Mouse (Mus musculus) adrenal gland, adult 2 months (tissue): ENCODE results near the gene Irf2bpl. TPM values are rescaled to one million over a fixed set of nuclear protein-coding genes. Genes with fewer than 3 reads are reported as not detected.

Source experiments
- DNase-seq: peaks from one replicate; pipeline ENCODE4 v3.0.0; 2021
- polyA plus RNA-seq: library from polyadenylated mRNA; depleted of rRNA; stranded (reverse); fragments of >200 nt; gene quantifications from 2 replicates; pipeline ENCODE4 v1.2.3, GENCODE M21; 2012
- total RNA-seq, 2 experiments: library from RNA; stranded (reverse); gene quantifications; 2 replicates each; pipeline ENCODE4 v1.2.3; 2021

The Irf2bpl gene
- total and polyA plus RNA-seq, 3 experiments = 51.1 to 122 (median 79.5) TPM

GRCm38 (mm10) chr12:86864316-86865020 lies 20.1 kb downstream of the Irf2bpl start:
- DNase-seq = no peak

- DNase-seq = no peak
Observed at GRCm38 (mm10) chr12:86859924-86860790, 24.4 kb downstream of the Irf2bpl start.

GRCm38 (mm10) chr12:86858983-86859872 lies 25.4 kb downstream of the Irf2bpl start:
- DNase-seq = no peak

- no peak for DNase-seq
Observed at GRCm38 (mm10) chr12:86858498-86858897, 26.1 kb downstream of the Irf2bpl start.

GRCm38 (mm10) chr12:86857290-86857689 lies 27.3 kb downstream of the Irf2bpl start:
- no peak for DNase-seq

GRCm38 (mm10) chr12:86855670-86856069 lies 28.9 kb downstream of the Irf2bpl start:
- no peak for DNase-seq

- no peak for DNase-seq
Observed at GRCm38 (mm10) chr12:86853516-86853915, 31.1 kb downstream of the Irf2bpl start.

- no peak for DNase-seq
Observed at GRCm38 (mm10) chr12:86851313-86851712, 33.3 kb downstream of the Irf2bpl start.

GRCm38 (mm10) chr12:86850746-86851145 lies 33.9 kb downstream of the Irf2bpl start:
- DNase-seq = no peak

GRCm38 (mm10) chr12:86849945-86850626 lies 34.5 kb downstream of the Irf2bpl start:
- no peak for DNase-seq

GRCm38 (mm10) chr12:86842866-86843459 lies 41.6 kb downstream of the Irf2bpl start:
- no peak for DNase-seq

GRCm38 (mm10) chr12:86840526-86840925 lies 44.1 kb downstream of the Irf2bpl start:
- no peak for DNase-seq

GRCm38 (mm10) chr12:86838181-86838580 lies 46.4 kb downstream of the Irf2bpl start:
- no peak for DNase-seq

- peak; percentile 96 for DNase-seq
Observed at GRCm38 (mm10) chr12:86836431-86837047, 48.1 kb downstream of the Irf2bpl start.

- no peak for DNase-seq
Observed at GRCm38 (mm10) chr12:86835899-86836298, 48.7 kb downstream of the Irf2bpl start.

- DNase-seq = peak; percentile 65
Observed at GRCm38 (mm10) chr12:86834416-86834772, 50.2 kb downstream of the Irf2bpl start.

GRCm38 (mm10) chr12:86833711-86834415 lies 50.7 kb downstream of the Irf2bpl start:
- peak; percentile 95 for DNase-seq

GRCm38 (mm10) chr12:86832551-86833182 lies 51.9 kb downstream of the Irf2bpl start:
- peak; percentile 53 for DNase-seq
